Mouse (Mus musculus): ENCODE measurements around the gene Tmem131l. TPM values are rescaled to one million over a fixed set of nuclear protein-coding genes. Genes with fewer than 3 reads are reported as not detected.

Tmem131l gene
- polyA plus RNA-seq, 1 experiment from 2014 or later, result 32.0 TPM

DNA sequence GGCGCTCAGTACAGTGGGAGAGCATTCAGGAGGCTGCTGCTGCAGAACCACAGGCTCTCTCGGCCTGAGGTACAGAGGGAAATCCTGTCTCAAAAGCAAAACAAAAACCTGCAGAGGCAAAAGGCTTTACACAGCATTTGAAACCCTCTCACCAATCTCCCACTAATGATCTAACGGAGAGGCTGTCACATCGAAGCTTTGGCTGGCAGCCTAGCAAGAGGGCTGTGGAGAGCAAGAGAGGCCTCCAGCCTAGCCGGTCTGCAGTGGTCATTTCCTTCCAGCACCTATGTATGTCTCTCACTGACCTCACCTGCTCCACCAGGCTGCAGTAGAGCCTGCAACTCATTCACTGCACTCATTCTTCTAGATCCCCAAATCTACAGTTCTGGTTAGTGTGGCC lies 76.3 kb downstream of the Tmem131l start:
- no peak for ATAC-seq
- 87% methylated on average over 5 of the region's 5 CpGs for WGBS (ENCODE audit: insufficient replicate concordance)
- Histone ChIP-seq H3K27me3 (replicated peaks) (no peaks in the 10 kb centered on the region), H3K9me3 (replicated peaks) (no peaks in the 10 kb centered on the region), H3K27ac (no peak overlapping the region), H3K4me3 (no peak overlapping the region), H3K4me1 (no peaks in the 10 kb centered on the region), H3K4me2 (no peak overlapping the region), H3K9ac (no peak overlapping the region), H3K36me3 (peaks cover 63% of the 10 kb centered on the region)

DNA sequence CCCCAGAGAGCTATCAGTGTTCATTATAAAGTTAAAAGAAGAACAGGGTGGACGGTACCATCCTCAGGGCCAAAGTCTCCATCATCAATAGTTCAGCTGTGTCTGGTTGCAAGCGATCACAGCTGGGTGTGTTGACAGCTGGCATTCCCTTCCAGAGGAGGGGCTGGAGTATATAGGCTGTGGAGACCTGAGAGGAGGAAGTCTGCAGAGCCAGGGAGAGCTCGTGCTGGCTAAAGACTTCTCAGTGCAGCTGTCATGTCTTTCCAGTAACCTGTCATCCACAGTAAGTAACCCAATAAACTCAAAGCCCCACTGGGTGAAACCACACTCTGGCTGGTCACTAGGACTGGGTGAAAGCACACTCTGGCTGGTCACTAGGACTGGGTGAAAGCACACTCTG lies 77.4 kb downstream of the Tmem131l start:
- no peaks in the 10 kb centered on the region for H3K9me3 ChIP-seq (replicated peaks)
- no peak for ATAC-seq
- H3K27ac ChIP-seq, result no peak overlapping the region
- H3K4me3 ChIP-seq, result no peak overlapping the region
- H3K9ac ChIP-seq, result no peak overlapping the region
- H3K27me3 ChIP-seq (replicated peaks), result no peaks in the 10 kb centered on the region
- peaks cover 69% of the 10 kb centered on the region for H3K36me3 ChIP-seq
- no peak overlapping the region for H3K4me2 ChIP-seq
- 70% methylated on average over 3 of the region's 3 CpGs for WGBS (ENCODE audit: insufficient replicate concordance)
- no peaks in the 10 kb centered on the region for H3K4me1 ChIP-seq

DNA sequence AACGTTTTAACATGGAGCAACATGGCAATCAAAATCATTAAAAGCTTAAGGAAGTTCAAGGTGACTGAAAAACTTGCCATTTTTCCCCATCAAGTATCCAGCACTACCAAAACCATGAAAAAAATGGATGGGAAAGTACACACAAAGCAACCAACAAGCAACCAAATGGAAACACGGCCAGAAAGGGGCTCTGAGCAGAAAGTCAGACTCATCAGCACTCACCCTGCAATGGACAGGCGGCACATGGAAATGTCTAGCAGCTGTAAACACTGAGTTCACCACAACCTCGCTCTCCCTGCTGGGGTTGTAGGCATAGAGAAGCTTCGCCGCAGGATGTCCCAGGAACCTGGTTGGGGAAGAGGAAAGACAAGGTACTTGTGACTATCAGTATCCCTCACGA lies 77.9 kb downstream of the Tmem131l start:
- 85% methylated on average over 7 of the region's 7 CpGs for WGBS (ENCODE audit: insufficient replicate concordance)
- H3K4me1 ChIP-seq, result no peaks in the 10 kb centered on the region
- no peak overlapping the region for H3K9ac ChIP-seq
- no peak overlapping the region for H3K4me3 ChIP-seq
- ATAC-seq, result no peak
- H3K9me3 ChIP-seq (replicated peaks), result no peaks in the 10 kb centered on the region
- no peaks in the 10 kb centered on the region for H3K27me3 ChIP-seq (replicated peaks)
- H3K4me2 ChIP-seq, result no peak overlapping the region
- H3K27ac ChIP-seq, result no peak overlapping the region
- H3K36me3 ChIP-seq, result peaks cover 69% of the 10 kb centered on the region

DNA sequence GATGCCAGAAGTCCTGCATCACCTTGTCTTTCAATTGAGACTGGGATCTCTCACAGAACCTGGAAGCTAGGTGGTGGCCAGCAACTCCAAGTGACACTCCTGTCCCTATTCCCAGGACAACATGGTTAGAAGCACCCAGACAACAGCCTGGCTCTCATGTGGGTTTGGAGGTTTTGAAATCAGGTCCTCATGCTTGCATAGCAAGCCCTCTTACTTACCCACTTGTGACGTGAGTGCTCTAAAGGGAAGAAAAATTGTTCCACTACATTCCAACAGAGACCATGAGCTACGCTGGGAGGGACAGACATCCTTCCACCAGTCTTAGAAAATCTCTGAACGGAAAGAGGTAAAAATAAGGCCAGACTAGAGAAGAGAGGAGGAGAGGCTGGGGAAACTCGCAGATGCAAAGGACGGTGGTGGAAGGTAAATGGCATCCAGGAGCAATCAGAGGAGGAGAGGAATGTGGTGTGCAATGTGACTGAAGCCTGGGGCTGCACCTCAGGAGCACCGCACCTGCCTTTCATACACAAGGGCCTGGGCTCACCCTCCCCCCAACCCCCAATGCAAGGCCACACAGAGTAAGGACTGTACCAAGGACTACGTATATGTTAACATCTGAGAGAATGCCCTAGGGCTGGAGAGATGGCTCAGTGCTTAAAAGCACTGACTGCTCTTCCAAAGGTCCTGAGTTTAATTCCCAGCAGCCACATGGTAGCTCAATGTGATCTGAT lies 80.9 kb downstream of the Tmem131l start:
- H3K9me3 ChIP-seq (replicated peaks), result no peaks in the 10 kb centered on the region
- ATAC-seq, result no peak
- H3K36me3 ChIP-seq, result peaks cover 76% of the 10 kb centered on the region
- no peaks in the 10 kb centered on the region for H3K4me1 ChIP-seq
- H3K9ac ChIP-seq, result no peak overlapping the region
- H3K27me3 ChIP-seq (replicated peaks), result no peaks in the 10 kb centered on the region
- H3K27ac ChIP-seq, result no peak overlapping the region
- no peak overlapping the region for H3K4me2 ChIP-seq
- 92% methylated on average over 7 of the region's 7 CpGs for WGBS (ENCODE audit: insufficient replicate concordance)
- no peak overlapping the region for H3K4me3 ChIP-seq

DNA sequence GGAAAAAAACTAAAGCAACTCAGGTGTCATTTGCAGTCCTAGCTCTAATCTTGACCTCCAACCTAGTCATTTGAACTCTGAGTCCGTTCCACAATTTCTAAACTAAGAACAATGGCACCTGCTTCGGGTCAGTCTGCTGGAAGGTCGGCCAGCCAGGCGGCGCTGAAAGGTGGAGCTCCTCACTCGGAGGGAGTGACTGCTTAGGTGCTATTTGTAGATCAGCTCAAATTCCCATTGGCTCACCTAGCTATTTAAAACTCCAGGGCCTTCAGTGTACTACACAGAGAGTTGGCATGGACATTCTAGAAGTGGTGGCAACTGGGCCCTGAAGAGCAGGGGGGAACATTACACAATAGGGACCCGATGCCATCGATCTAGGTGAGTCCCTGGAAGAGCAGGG lies 86.1 kb downstream of the Tmem131l start:
- no peaks in the 10 kb centered on the region for H3K27me3 ChIP-seq (replicated peaks)
- WGBS (ENCODE audit: insufficient replicate concordance), result 86% methylated on average over 8 of the region's 8 CpGs
- H3K9me3 ChIP-seq (replicated peaks), result no peaks in the 10 kb centered on the region
- H3K27ac ChIP-seq, result no peak overlapping the region
- H3K36me3 ChIP-seq, result peaks cover 57% of the 10 kb centered on the region
- H3K4me1 ChIP-seq, result no peaks in the 10 kb centered on the region; the same call in none of the 2 replicates
- no peak overlapping the region for H3K4me3 ChIP-seq
- no peak for ATAC-seq
- H3K4me2 ChIP-seq, result no peak overlapping the region
- no peak overlapping the region for H3K9ac ChIP-seq

DNA sequence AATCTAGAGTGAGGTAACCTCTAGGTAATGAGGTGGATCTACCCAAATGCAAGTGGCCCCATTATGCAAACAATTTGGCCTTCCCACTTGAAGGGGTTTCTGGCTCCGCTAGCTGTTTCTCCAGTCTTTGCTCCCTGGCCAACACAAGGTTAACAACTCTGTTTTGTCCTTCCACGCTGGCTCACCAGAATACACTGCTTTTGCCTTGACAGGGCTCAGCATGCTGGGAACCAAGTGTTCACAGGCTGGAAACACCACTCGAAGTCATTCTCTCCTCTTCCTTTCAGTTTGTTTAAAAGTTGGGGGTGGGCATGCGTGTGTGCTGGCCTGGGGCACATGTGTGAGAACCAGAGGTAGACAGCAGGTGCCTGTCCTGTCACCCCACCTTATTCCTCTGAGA lies 91.2 kb downstream of the Tmem131l start:
- ATAC-seq, result no peak
- H3K9me3 ChIP-seq (replicated peaks), result no peaks in the 10 kb centered on the region
- H3K27me3 ChIP-seq (replicated peaks), result no peaks in the 10 kb centered on the region
- peaks cover 25% of the 10 kb centered on the region for H3K36me3 ChIP-seq
- H3K4me1 ChIP-seq, result peaks cover 14% of the 10 kb centered on the region
- H3K9ac ChIP-seq, result no peak overlapping the region
- H3K27ac ChIP-seq, result no peak overlapping the region
- no peak overlapping the region for H3K4me3 ChIP-seq
- no peak overlapping the region for H3K4me2 ChIP-seq
- 74% methylated on average over 4 of the region's 4 CpGs for WGBS (ENCODE audit: insufficient replicate concordance)

DNA sequence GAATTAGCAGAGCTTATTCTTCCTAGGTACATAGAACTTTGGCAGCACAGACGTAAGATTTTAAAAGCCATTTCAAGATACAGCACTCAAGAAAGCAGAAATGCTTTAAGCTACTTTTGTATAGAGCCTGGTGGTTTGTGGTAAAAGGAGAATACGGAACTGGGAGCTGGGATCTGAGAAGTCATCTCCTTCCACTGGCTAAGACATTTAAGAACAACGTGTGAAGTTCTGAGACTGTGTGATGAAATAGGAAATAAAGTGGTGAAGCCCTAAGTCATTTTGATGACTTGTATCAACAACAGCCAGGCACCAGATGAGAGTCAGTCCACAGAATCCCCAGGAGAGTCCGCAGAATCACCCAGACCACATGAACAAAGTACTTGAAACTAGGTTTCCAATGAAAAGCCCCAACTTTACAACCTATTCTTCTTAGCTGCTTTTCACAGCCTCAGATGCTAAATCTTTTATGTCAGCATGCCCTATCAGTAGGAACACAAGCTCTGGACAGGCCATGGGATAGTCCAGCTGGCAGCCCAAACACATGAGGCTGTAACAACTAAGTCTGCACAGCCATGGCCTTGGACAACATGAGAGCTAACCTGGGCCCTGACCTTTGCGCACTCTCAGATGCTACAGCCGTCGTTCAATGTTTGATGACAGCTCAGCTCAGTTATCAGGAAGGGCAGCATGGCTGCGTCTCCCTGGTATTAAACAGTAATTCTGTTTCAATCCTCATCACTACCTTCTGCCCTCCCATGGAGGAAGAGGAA lies 92.3 kb downstream of the Tmem131l start:
- H3K4me1 ChIP-seq, result peaks cover 14% of the 10 kb centered on the region
- no peak overlapping the region for H3K4me2 ChIP-seq
- 59% methylated on average over 8 of the region's 8 CpGs for WGBS (ENCODE audit: insufficient replicate concordance)
- peaks cover 32% of the 10 kb centered on the region for H3K36me3 ChIP-seq
- peak; percentile 32; the same call in 1 of the 2 replicates for ATAC-seq
- H3K27me3 ChIP-seq (replicated peaks), result no peaks in the 10 kb centered on the region
- no peaks in the 10 kb centered on the region for H3K9me3 ChIP-seq (replicated peaks)
- H3K4me3 ChIP-seq, result no peak overlapping the region
- 0 out of 2 replicates have a peak overlapping the region, but pooled peaks have one; percentile 28 for H3K27ac ChIP-seq
- no peak overlapping the region for H3K9ac ChIP-seq

DNA sequence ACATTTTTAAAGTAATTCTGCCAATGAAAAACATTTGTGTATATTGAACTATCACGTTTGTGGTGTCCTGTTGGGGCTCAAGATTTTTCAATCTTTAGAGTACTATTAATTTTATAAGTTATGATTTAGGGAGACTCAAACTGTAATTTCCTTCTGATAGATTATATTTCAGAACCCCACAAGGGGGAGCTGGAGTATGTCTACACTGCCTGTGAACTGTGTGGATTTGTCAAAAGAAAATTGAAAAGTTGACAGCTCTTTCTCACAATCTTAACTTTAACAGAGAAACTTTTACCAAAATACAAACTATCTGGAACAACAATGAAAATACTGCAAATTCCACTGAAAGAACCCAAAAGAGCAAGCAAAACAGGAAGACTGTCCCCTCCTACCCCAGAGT lies 93.1 kb downstream of the Tmem131l start:
- no peak for ATAC-seq
- no peak overlapping the region for H3K4me2 ChIP-seq
- no peak overlapping the region for H3K27ac ChIP-seq
- peaks cover 14% of the 10 kb centered on the region for H3K4me1 ChIP-seq
- WGBS (ENCODE audit: insufficient replicate concordance), result 56% methylated on average over 1 of the region's 1 CpGs
- no peaks in the 10 kb centered on the region for H3K27me3 ChIP-seq (replicated peaks)
- H3K36me3 ChIP-seq, result peaks cover 40% of the 10 kb centered on the region
- no peaks in the 10 kb centered on the region for H3K9me3 ChIP-seq (replicated peaks)
- H3K9ac ChIP-seq, result no peak overlapping the region
- H3K4me3 ChIP-seq, result no peak overlapping the region

DNA sequence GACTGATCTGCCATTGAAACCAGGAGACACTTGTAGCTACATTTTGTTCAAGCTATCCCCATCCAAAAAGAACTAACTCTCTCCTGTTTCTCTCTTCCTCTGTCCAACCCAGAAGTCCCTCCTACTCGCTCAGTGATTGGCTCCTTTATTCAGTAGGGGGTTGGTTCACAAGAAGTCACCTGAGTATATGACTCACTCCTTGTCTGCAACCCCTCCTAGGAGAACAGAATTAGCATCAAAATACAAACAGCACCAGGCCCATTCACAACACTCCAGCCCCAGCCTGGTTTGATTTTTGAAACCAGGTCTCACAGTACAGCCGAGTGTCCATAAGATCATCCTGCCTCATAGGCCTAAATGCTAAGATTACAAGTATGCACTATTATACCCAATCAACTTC lies 96.3 kb downstream of the Tmem131l start:
- no peak for ATAC-seq
- H3K27ac ChIP-seq, result no peak overlapping the region
- peaks cover 58% of the 10 kb centered on the region for H3K36me3 ChIP-seq
- no peak overlapping the region for H3K4me3 ChIP-seq
- no peaks in the 10 kb centered on the region for H3K9me3 ChIP-seq (replicated peaks)
- no peaks in the 10 kb centered on the region for H3K27me3 ChIP-seq (replicated peaks)
- peaks cover 12% of the 10 kb centered on the region for H3K4me1 ChIP-seq
- no peak overlapping the region for H3K4me2 ChIP-seq
- WGBS (ENCODE audit: insufficient replicate concordance), result 80% methylated on average over 2 of the region's 2 CpGs
- no peak overlapping the region for H3K9ac ChIP-seq

DNA sequence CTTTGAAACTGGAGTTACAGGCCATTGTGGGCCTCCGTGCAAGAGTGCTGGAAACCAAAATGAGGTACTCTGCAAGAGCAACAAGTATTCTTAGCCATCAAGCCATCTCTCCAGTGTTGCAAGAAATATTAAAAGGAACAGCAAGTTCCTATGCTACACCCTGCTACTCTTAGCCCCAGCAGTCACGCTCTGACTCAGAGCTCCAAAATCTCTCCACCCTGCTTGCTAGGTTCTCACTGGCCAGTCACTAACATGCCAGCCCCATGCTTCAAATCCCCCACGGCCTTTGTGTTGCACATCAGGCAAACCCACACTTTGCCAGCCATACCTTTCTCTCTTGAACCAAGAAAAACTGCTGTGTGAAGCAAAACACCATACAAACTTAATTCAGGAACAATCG lies 96.8 kb downstream of the Tmem131l start:
- Histone ChIP-seq H3K27me3 (replicated peaks) (no peaks in the 10 kb centered on the region), H3K9ac (no peak overlapping the region), H3K9me3 (replicated peaks) (no peaks in the 10 kb centered on the region), H3K4me2 (no peak overlapping the region), H3K4me3 (no peak overlapping the region), H3K27ac (no peak overlapping the region), H3K4me1 (peaks cover 7% of the 10 kb centered on the region), H3K36me3 (peaks cover 63% of the 10 kb centered on the region)
- 77% methylated on average over 4 of the region's 4 CpGs for WGBS (ENCODE audit: insufficient replicate concordance)
- ATAC-seq, result no peak

DNA sequence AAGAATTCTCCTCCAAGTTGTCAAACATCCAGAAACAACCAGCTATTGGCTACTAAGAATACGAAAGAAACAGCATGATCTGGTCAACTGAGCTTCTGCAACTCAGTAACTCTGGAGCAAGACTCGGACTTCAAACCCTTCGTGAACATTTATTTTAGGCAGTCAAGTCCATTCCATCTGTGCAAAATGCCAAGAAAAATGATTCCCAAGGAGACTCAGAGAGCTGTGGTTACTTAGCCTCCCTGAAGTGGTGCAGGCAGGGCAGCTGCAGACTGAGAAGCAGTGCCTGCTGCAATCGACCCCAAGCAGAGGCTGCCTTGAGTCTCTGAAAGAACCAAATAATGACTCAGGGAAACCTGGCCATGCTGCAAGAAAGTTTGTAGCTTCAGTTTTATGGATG lies 98.1 kb downstream of the Tmem131l start:
- 82% methylated on average over 4 of the region's 4 CpGs for WGBS (ENCODE audit: insufficient replicate concordance)
- Histone ChIP-seq H3K9ac (no peak overlapping the region), H3K27me3 (replicated peaks) (no peaks in the 10 kb centered on the region), H3K9me3 (replicated peaks) (no peaks in the 10 kb centered on the region), H3K4me2 (no peak overlapping the region), H3K36me3 (peaks cover 72% of the 10 kb centered on the region), H3K4me3 (no peak overlapping the region), H3K27ac (no peak overlapping the region), H3K4me1 (no peaks in the 10 kb centered on the region)
- ATAC-seq, result no peak

DNA sequence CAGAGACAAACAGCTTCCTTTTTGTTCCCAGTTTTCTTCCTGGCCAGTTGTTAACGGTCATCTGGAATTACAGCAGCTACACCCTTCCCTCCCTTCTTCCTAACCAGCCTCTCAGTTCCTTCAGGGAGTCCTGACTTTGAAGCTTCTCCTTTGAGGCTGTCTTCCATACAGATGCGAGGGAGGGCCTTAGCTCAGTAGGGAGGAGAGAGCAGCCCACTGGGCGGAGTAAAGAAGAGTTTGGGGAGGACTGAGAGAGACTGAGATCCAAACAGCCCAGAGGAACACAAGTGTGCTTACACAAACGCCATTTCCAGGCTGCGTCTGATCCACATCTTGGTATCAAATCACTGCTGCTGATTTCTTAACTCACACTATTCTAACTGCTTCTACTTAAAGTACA lies 101.1 kb downstream of the Tmem131l start:
- Histone ChIP-seq H3K27ac (no peak overlapping the region), H3K36me3 (peaks cover 94% of the 10 kb centered on the region)
- WGBS (ENCODE audit: insufficient replicate concordance), result 70% methylated on average over 5 of the region's 5 CpGs

More for the DNA sequence above, 101.1 kb downstream of the Tmem131l start:
- Histone ChIP-seq H3K4me1 (no peaks in the 10 kb centered on the region), H3K27me3 (replicated peaks) (no peaks in the 10 kb centered on the region), H3K9me3 (replicated peaks) (no peaks in the 10 kb centered on the region), H3K4me2 (no peak overlapping the region), H3K4me3 (no peak overlapping the region), H3K9ac (no peak overlapping the region)
- ATAC-seq, result no peak
